Mouse (Mus musculus) stomach, postnatal 0 days (tissue): ENCODE measurements around the gene Tmco5.

Experiments
- CTCF ChIP-seq: IDR thresholded peaks from 2 replicates; pipeline ENCODE4 v1.5.1; 2016; ENCODE audit warnings: antibody characterized with exemption, low read depth, mild to moderate bottlenecking, moderate library complexity
- EP300 ChIP-seq: optimal IDR thresholded peaks from 2 replicates; pipeline ENCODE3; 2016; ENCODE audit warnings: antibody characterized with exemption

DNA sequence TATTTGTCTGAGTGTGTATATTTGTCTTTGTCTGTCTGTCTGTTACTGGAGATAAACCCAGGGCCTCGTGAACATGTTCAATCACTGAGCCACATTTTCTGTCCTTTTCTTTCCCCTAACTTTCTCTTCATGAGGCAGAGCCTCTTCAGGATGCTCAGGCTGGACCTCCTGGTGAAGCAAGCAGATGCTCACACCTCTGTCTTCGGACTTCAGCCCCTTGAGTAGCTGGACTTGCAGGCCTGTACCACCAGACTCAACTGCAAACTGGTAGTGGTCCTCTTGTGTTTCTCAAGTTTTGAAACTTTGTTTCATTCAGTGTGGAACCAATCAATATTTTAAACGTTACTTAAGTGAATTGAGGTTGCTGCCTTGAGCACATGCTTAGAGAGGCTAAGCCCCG is 27.1 kb upstream of the Tmco5 start:
- no peak for TF ChIP-seq CTCF
- no peak for TF ChIP-seq EP300
